Mouse (Mus musculus) cerebellum, adult 9-10 months (tissue): Measurements from ENCODE around the gene Il2rg.

Experiments
- DNase-seq: peaks from one replicate; pipeline ENCODE4 v3.0.0; 2022

Gene Il2rg

GRCm38 (mm10) chrX:101260441-101261325, 7.4 kb downstream of the Il2rg start:
- no peak for DNase-seq

GRCm38 (mm10) chrX:101256603-101257002, 11.5 kb downstream of the Il2rg start:
- no peak for DNase-seq

- DNase-seq = no peak
Observed at GRCm38 (mm10) chrX:101254740-101255139, 13.3 kb downstream of the Il2rg start.

- DNase-seq = peak; percentile 90
Observed at GRCm38 (mm10) chrX:101253952-101254729, 13.9 kb downstream of the Il2rg start, which contains the start of gene Foxo4. Gene Foxo4 (plus strand): TSS chrX:101254528.

- no peak for DNase-seq
Observed at GRCm38 (mm10) chrX:101245011-101245410, 23.0 kb downstream of the Il2rg start.

GRCm38 (mm10) chrX:101222796-101223162, 45.3 kb downstream of the Il2rg start:
- no peak for DNase-seq

- DNase-seq = peak; percentile 95
Observed at GRCm38 (mm10) chrX:101221834-101222795, 45.9 kb downstream of the Il2rg start, which contains the start of gene Snx12. Gene Snx12 (minus strand): TSS chrX:101222563.
